Mouse (Mus musculus) forebrain, postnatal 0 days (tissue): ENCODE data around the gene Neb. TPM values are rescaled to one million over a fixed set of nuclear protein-coding genes. Genes with fewer than 3 reads are reported as not detected.

Experiments
- ATAC-seq: fragments of 200-750 bp; cut with Nextera tagmentation; 2 replicates; pipeline ENCODE4 v1.8.0; 2017; ENCODE audit warnings: mild to moderate bottlenecking, moderate library complexity
- DNase-seq: peaks from one replicate; pipeline ENCODE4 v3.0.0-alpha.2; 2015
- H3K27ac ChIP-seq: fragments of 300-500 bp; sonication (generic); 2 replicates; pipeline ENCODE4 v1.5.1; 2014; ENCODE audit warnings: low read depth, mild to moderate bottlenecking, antibody characterized with exemption, low read length, moderate library complexity, mixed read lengths
- H3K27me3 ChIP-seq: fragments of 300-500 bp; sonication (generic); 2 replicates; pipeline ENCODE4 v1.6.1; 2014; ENCODE audit warnings: mild to moderate bottlenecking, low read length, mixed read lengths; ENCODE audit not compliant: insufficient read depth
- H3K36me3 ChIP-seq: fragments of 300-500 bp; sonication (generic); 2 replicates; pipeline ENCODE4 v1.6.1; 2014; ENCODE audit warnings: mild to moderate bottlenecking, moderate library complexity; ENCODE audit not compliant: insufficient read depth
- H3K4me1 ChIP-seq: fragments of 300-500 bp; sonication (generic); 2 replicates; pipeline ENCODE4 v1.6.1; 2014; ENCODE audit warnings: antibody characterized with exemption; ENCODE audit not compliant: insufficient read depth
- H3K4me2 ChIP-seq: fragments of 300-500 bp; sonication (generic); 2 replicates; pipeline ENCODE4 v1.6.1; 2014; ENCODE audit warnings: low read depth, mild to moderate bottlenecking, moderate library complexity
- H3K4me3 ChIP-seq: fragments of 300-500 bp; sonication (generic); 2 replicates; pipeline ENCODE4 v1.5.1; 2014; ENCODE audit warnings: low read depth, low read length, mixed read lengths
- H3K9ac ChIP-seq: fragments of 300-500 bp; sonication (generic); 2 replicates; pipeline ENCODE4 v1.6.1; 2014; ENCODE audit warnings: mild to moderate bottlenecking
- H3K9me3 ChIP-seq: fragments of 300-500 bp; sonication (generic); 2 replicates; pipeline ENCODE4 v1.6.1; 2016; ENCODE audit warnings: low read length
- CTCF ChIP-seq: sonication (generic); IDR thresholded peaks from 2 replicates; pipeline ENCODE4 v1.5.1; 2016; ENCODE audit warnings: antibody characterized with exemption, control low read depth, low read depth
- WGBS: fragments of 180-500 bp; shearing (Covaris S2); extraction: QIAGEN DNeasy Blood & Tissue Kit; methylation state at CpG from one replicate; pipeline ENCODE4 v1.1.7; 2014; 5-methylcytosine and 5-hydroxymethylcytosine counted together
- polyA plus RNA-seq: library from polyadenylated mRNA; unstranded; fragments of >200 nt; fragmentation: Nextera tagmentation; extraction: Ambion mirVana; gene quantifications from 2 replicates; pipeline ENCODE4 v1.2.1, GENCODE M21; 2015
- total RNA-seq: library from RNA; depleted of rRNA; stranded (reverse); fragments of >200 nt; gene quantifications from 2 replicates; pipeline ENCODE4 v1.2.3, GENCODE M21; 2014

Neb gene
- total and polyA plus RNA-seq, 2 experiments from 2014 or later = 5.0 to 8.5 TPM

DNA sequence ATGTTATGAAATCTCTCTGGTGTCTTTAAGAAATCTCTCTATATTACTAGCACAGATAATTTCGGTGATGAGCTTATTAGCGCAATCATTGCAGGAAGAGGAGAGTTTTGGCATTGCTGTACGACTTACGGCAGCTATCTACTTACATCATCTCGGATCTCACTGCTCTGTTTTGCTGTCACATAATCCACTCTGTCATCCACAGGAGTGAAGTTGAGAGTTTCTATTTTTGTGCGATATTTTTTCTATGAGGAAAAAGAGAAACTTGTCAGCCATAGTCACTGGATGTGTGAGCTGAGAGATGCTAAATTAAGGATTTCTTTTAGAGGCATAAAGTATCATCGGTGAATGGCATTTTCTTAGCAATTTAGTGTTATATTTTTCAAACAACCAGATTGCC is 167.6 kb downstream of the Neb start:
- Histone ChIP-seq H3K27me3 (no peaks in the 10 kb centered on the region), H3K36me3 (no peaks in the 10 kb centered on the region), H3K4me1 (peaks cover 5% of the 10 kb centered on the region; the same call in 1 of the 2 replicates), H3K9ac (no peak overlapping the region), H3K4me3 (no peak overlapping the region), H3K4me2 (no peak overlapping the region), H3K27ac (no peak overlapping the region), H3K9me3 (no peaks in the 10 kb centered on the region)
- TF ChIP-seq CTCF = no peak
- DNase-seq (peak; percentile 26), ATAC-seq (peak; percentile 66; the same call in 1 of the 2 replicates)
- WGBS = 77% methylated on average over 7 of the region's 7 CpGs

DNA sequence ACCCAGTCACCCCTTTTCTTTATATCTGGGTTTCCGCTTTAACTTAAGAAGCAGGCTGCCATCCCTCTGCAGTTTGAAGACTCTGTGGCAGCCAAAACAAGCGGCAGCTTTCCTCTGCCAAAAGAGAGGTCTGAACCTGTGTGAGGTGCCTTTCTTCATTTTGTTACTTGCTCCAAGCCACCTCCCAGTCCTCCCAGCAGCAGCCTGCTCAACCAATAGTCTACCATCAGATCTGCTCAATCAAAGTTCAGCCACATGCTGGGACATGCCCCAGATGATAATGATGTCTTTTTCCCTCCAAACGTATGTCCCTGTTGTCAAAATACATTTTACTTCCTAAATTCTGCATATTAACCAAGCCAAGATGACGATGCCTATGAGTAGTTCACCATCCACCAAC is 173.3 kb downstream of the Neb start:
- Histone ChIP-seq H3K9me3 (no peaks in the 10 kb centered on the region), H3K27ac (no peak overlapping the region), H3K27me3 (no peaks in the 10 kb centered on the region), H3K4me3 (no peak overlapping the region), H3K36me3 (no peaks in the 10 kb centered on the region), H3K9ac (no peak overlapping the region), H3K4me1 (no peaks in the 10 kb centered on the region), H3K4me2 (no peak overlapping the region)
- 0 out of 2 replicates have a peak, but pooled peaks have one; percentile 16 for ATAC-seq
- peak; percentile 4 for DNase-seq
- 61% methylated on average over 4 of the region's 4 CpGs for WGBS
- no peak for TF ChIP-seq CTCF

DNA sequence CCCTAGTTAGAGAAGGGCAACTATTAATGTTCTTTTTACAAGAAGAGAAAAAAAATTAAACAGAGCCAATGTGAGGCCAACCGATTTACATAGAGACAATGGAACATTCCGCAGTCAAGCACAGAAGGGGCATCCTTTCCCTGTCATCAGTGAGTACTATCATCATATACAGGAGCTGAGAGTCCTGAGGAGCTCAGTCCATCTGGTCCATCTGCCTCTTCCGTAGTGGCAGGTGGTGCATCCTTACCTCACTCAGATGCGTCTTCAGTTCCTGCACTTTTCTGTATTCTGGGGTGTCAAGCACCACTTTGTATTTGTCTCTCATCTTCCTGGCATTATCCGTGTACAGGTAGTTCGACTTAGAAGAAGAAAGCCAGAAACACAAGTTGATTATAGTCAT is 184.6 kb downstream of the Neb start:
- Histone ChIP-seq H3K4me3 (no peak overlapping the region), H3K36me3 (no peaks in the 10 kb centered on the region), H3K4me1 (no peaks in the 10 kb centered on the region), H3K27me3 (no peaks in the 10 kb centered on the region), H3K9ac (no peak overlapping the region), H3K9me3 (no peaks in the 10 kb centered on the region), H3K4me2 (no peak overlapping the region), H3K27ac (no peak overlapping the region)
- DNase-seq (no peak), ATAC-seq (no peak)
- no peak for TF ChIP-seq CTCF
- 85% methylated on average over 6 of the region's 6 CpGs for WGBS

DNA sequence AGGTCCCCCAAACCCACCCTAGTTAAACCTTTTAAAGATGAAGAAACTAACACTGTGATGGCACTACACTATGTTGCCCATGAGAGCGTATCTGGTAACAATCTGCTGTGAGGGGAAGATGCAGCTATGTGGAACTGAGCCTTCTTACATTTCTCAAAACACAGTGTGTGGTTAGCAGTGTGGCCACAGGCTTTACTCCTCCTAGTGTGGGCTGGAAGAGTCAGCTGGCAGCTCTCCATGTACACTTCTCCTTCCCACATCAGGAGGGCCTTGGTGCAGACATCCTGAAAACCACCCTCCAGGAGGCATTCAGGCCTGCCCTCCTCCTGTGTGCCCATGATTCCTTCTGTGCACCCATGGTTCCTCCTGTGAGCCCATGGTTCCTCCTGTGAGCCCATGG is 198.6 kb downstream of the Neb start:
- Histone ChIP-seq H3K4me2 (no peak overlapping the region), H3K27ac (no peak overlapping the region), H3K36me3 (no peaks in the 10 kb centered on the region), H3K9ac (no peak overlapping the region), H3K27me3 (no peaks in the 10 kb centered on the region), H3K4me1 (0 out of 2 replicates have a peak, but pooled peaks cover 7% of the 10 kb centered on the region), H3K9me3 (no peaks in the 10 kb centered on the region), H3K4me3 (no peak overlapping the region)
- no peak for DNase-seq
- WGBS = 81% methylated on average over 1 of the region's 1 CpGs
- no peak for ATAC-seq
- no peak for TF ChIP-seq CTCF

DNA sequence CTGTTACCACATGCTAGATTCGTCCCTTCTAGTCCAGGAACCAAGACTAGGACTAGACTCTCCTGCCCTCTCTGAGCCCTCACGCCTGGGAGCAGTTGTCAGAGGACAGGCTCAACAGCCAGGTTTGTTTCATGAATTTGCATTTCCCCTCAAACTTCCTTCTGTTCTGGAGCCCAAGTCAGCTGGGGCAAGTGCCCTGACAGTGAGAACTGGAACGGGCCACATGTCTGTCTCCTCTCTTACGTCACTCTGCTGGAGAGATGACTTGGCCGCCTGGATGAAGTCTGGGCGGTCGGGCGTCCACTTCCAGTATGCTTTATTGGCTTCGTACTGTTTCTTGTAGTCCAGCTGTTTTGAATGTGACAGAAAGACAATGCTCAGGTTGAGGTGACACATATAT is 200.5 kb downstream of the Neb start:
- TF ChIP-seq CTCF = no peak
- Histone ChIP-seq H3K27me3 (no peaks in the 10 kb centered on the region), H3K27ac (peak overlapping the region; percentile 67; the same call in 1 of the 2 replicates), H3K4me2 (no peak overlapping the region), H3K4me3 (no peak overlapping the region), H3K4me1 (0 out of 2 replicates have a peak, but pooled peaks cover 7% of the 10 kb centered on the region), H3K9me3 (no peaks in the 10 kb centered on the region), H3K9ac (no peak overlapping the region), H3K36me3 (no peaks in the 10 kb centered on the region)
- ATAC-seq = no peak
- no peak for DNase-seq
- WGBS = 85% methylated on average over 9 of the region's 9 CpGs

DNA sequence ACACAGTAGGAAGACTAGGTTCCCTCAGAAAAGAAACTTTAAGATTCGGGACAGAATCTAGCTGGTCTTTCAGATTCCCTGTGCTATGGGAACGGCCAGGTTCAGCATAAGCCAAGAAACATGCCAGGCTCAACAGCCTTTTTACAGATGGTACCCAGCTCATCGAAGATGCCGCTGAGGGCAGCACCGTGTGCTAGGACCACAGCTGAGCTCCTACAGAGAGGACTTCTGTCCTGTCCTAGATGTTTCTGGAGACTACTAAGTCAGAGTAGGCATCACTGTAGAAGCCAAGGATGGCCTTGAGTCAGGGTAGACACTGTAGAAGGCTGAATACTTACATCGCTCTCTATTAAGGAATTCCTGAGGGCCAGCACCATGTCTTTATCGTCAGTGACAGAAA is 201.1 kb downstream of the Neb start:
- no peak for TF ChIP-seq CTCF
- DNase-seq (peak; percentile 37), ATAC-seq (peak; percentile 44)
- 76% methylated on average over 7 of the region's 7 CpGs for WGBS
- Histone ChIP-seq H3K36me3 (no peaks in the 10 kb centered on the region), H3K4me2 (no peak overlapping the region), H3K27ac (peak overlapping the region; percentile 67), H3K9ac (no peak overlapping the region), H3K4me1 (0 out of 2 replicates have a peak, but pooled peaks cover 7% of the 10 kb centered on the region), H3K9me3 (no peaks in the 10 kb centered on the region), H3K27me3 (no peaks in the 10 kb centered on the region), H3K4me3 (no peak overlapping the region)

DNA sequence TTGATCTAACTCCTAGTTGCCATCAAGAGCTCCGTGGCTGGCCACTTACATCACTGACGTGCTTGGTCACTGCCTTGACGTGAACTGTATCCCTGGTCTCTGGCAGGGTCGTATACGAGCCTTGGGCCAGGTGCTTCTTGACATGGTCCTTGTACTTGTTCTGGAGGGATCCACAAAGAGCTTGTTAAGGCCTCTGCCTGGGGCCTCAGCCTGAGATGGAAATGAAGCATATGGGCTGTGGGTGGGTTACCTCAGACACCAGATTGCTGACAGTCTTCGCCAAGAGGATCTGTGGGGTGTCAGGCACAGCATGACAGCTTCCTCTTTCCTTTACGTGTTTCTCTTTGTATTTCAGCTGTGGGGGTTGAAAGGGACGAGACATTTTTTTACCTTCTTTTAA is 201.7 kb downstream of the Neb start:
- peak; percentile 94 for ATAC-seq
- peak overlapping the region; percentile 67 for H3K27ac ChIP-seq
- no peaks in the 10 kb centered on the region for H3K36me3 ChIP-seq
- H3K4me3 ChIP-seq = no peak overlapping the region
- 51% methylated on average over 8 of the region's 8 CpGs for WGBS
- no peaks in the 10 kb centered on the region for H3K9me3 ChIP-seq
- no peak overlapping the region for H3K4me2 ChIP-seq
- H3K4me1 ChIP-seq = 0 out of 2 replicates have a peak, but pooled peaks cover 7% of the 10 kb centered on the region
- no peaks in the 10 kb centered on the region for H3K27me3 ChIP-seq
- DNase-seq = peak; percentile 76
- no peak for TF ChIP-seq CTCF
- H3K9ac ChIP-seq = no peak overlapping the region

DNA sequence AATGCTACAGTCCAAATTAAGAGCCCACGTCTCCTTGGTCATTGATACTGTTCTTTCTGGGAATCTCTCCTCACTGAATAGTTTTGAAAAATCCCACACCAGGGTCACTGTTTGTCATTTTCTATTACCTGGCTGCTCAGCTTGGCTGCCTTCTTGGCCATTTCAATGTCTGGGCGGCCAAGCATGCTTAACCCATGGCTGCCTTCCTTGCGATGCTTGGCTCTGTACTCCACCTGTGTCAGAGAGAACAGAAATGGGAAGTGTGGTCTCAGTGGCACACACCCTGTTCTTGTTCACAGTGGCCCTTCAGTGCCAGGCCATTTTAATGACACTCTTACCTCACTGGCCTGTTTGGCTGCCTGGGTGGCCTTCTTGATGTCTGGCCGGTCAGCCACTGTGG is 203.3 kb downstream of the Neb start:
- H3K9me3 ChIP-seq = no peaks in the 10 kb centered on the region
- no peak overlapping the region for H3K27ac ChIP-seq
- ATAC-seq (no peak), DNase-seq (no peak)
- no peaks in the 10 kb centered on the region for H3K36me3 ChIP-seq
- no peak overlapping the region for H3K4me3 ChIP-seq
- H3K4me1 ChIP-seq = 0 out of 2 replicates have a peak, but pooled peaks cover 7% of the 10 kb centered on the region
- no peak for TF ChIP-seq CTCF
- WGBS = 91% methylated on average over 4 of the region's 4 CpGs
- H3K4me2 ChIP-seq = no peak overlapping the region
- H3K9ac ChIP-seq = no peak overlapping the region
- H3K27me3 ChIP-seq = no peaks in the 10 kb centered on the region
